Mouse (Mus musculus): ENCODE measurements around the gene Rbl2. TPM values are rescaled to one million over a fixed set of nuclear protein-coding genes. Genes with fewer than 3 reads are reported as not detected.

Gene Rbl2
- 63.6 to 74.8 TPM (median 65.6 TPM) in 4 replicates for total RNA-seq (2023)

DNA sequence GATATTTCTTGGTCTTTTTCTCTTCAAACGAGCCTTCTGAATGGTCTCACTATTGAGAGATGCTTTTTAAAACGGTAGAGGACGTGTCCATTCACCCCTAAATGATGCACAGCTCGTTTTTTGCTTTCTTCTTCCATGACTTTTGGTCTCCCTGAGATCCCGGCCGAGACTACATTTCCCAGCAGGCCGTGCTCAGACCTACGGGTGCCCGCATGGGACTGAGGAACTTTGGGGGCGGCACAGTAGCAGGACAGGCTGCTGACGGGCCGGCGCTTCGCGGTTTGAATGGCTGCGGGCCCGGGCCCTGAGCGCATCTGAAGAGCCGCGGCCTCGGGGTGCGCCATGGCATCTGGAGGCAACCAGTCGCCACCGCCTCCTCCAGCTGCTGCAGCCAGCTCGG is at the start of gene Rbl2:
Gene Rbl2 (plus strand): TSS at position 224 of the 400 bp plus-strand sequence.

Other genes starting within 250 kb of the Rbl2 start
- gene Chd9, start 241.7 kb upstream of the Rbl2 start, total RNA-seq (2023), result 102 to 117 TPM (median 112 TPM) in 4 replicates
- gene Aktip, start 129.9 kb downstream of the Rbl2 start, total RNA-seq (2023), result 10.3 to 15.1 TPM (median 13.0 TPM) in 4 replicates
- 2.2 to 6.3 TPM (median 4.5 TPM) in 4 replicates for gene Rpgrip1l, start 243.2 kb downstream of the Rbl2 start, total RNA-seq (2023)
- gene Fto, start 243.5 kb downstream of the Rbl2 start, total RNA-seq (2023), result 54.7 to 67.1 TPM (median 57.4 TPM) in 4 replicates